Mouse (Mus musculus): ENCODE measurements around the gene Hormad2. TPM values are rescaled to one million over a fixed set of nuclear protein-coding genes. Genes with fewer than 3 reads are reported as not detected.

Gene Hormad2
- polyA plus RNA-seq, 1 experiment, result 15.3 TPM

- Histone ChIP-seq H3K27me3 (ENCODE audit: control insufficient read depth, insufficient read depth, low read length) (no peaks in the 10 kb centered on the region), H3K36me3 (ENCODE audit: control insufficient read depth, insufficient read depth, low read length) (no peaks in the 10 kb centered on the region), H3K4me1 (ENCODE audit: control insufficient read depth, insufficient read depth, low read length) (peaks cover 8% of the 10 kb centered on the region), H3K4me3 (ENCODE audit: control insufficient read depth, low read depth, low read length) (no peak overlapping the region), H3K27ac (ENCODE audit: control insufficient read depth, insufficient read depth, low read depth, low read length) (no peak overlapping the region)
- TF ChIP-seq CTCF (IDR thresholded peaks at IDR 0.05; ENCODE audit: control insufficient read depth, insufficient read depth, insufficient replicate concordance, low read depth, low read length) (no peak), POLR2A (IDR thresholded peaks at IDR 0.05; ENCODE audit: control insufficient read depth, low read depth, low read length) (no peak)
Observed at GRCm38 (mm10) chr11:4464616-4465015, 23.7 kb upstream of the Hormad2 start.

GRCm38 (mm10) chr11:4464186-4464585 is 23.3 kb upstream of the Hormad2 start:
- Histone ChIP-seq H3K36me3 (ENCODE audit: control insufficient read depth, insufficient read depth, low read length) (no peaks in the 10 kb centered on the region), H3K4me3 (ENCODE audit: control insufficient read depth, low read depth, low read length) (no peak overlapping the region), H3K4me1 (ENCODE audit: control insufficient read depth, insufficient read depth, low read length) (peaks cover 8% of the 10 kb centered on the region), H3K27me3 (ENCODE audit: control insufficient read depth, insufficient read depth, low read length) (no peaks in the 10 kb centered on the region), H3K27ac (ENCODE audit: control insufficient read depth, insufficient read depth, low read depth, low read length) (no peak overlapping the region)
- TF ChIP-seq CTCF (IDR thresholded peaks at IDR 0.05; ENCODE audit: control insufficient read depth, insufficient read depth, insufficient replicate concordance, low read depth, low read length), result no peak
- TF ChIP-seq POLR2A (IDR thresholded peaks at IDR 0.05; ENCODE audit: control insufficient read depth, low read depth, low read length), result no peak

DNA sequence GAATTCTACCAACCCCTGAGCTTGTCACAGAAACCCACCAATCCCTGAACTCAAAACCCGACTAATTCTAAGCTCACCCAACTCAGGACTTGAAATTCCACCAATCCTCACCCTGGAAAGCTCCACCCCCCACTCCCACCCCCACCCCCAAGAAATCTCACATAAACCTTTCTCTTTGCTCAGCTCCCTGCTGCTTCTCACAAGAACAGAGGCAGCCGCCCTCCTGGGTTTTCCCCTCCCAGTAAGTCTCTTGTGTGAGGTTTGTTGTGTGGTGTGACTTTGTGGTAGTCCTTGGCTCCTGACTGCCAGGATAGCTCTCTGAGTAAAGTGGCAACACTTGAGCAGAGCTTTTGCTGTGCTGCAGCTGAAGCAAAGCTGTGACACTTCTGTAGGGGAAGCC is 22.0 kb upstream of the Hormad2 start:
- no peak overlapping the region for H3K27ac ChIP-seq (ENCODE audit: control insufficient read depth, insufficient read depth, low read depth, low read length)
- no peaks in the 10 kb centered on the region for H3K27me3 ChIP-seq (ENCODE audit: control insufficient read depth, insufficient read depth, low read length)
- H3K36me3 ChIP-seq (ENCODE audit: control insufficient read depth, insufficient read depth, low read length), result no peaks in the 10 kb centered on the region
- no peak overlapping the region for H3K4me3 ChIP-seq (ENCODE audit: control insufficient read depth, low read depth, low read length)
- TF ChIP-seq POLR2A (IDR thresholded peaks at IDR 0.05; ENCODE audit: control insufficient read depth, low read depth, low read length), result no peak
- TF ChIP-seq CTCF (IDR thresholded peaks at IDR 0.05; ENCODE audit: control insufficient read depth, insufficient read depth, insufficient replicate concordance, low read depth, low read length), result no peak
- peaks cover 8% of the 10 kb centered on the region for H3K4me1 ChIP-seq (ENCODE audit: control insufficient read depth, insufficient read depth, low read length)

DNA sequence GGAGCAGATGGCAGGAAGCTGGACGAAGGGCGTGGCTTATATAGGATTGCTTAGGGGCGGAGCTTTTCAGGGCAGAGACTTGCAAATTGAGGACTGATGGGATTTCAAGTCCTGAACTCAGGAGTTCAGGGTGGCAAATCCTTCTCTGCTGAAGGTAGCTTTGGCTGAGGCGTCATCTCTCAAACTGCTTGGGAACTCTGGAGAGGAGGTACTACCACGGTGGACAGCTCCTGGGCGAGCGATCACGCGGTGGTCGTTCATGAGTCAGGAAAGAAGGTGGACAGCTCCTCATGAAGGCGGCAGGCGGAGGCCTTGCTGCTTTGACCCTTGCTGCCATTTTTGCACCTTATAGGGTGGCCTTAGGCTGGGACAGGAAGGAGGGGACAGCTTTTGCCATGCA is 20.2 kb upstream of the Hormad2 start:
- no peaks in the 10 kb centered on the region for H3K36me3 ChIP-seq (ENCODE audit: control insufficient read depth, insufficient read depth, low read length)
- no peak overlapping the region for H3K27ac ChIP-seq (ENCODE audit: control insufficient read depth, insufficient read depth, low read depth, low read length)
- H3K4me3 ChIP-seq (ENCODE audit: control insufficient read depth, low read depth, low read length), result peak overlapping the region; percentile 36
- TF ChIP-seq CTCF (IDR thresholded peaks at IDR 0.05; ENCODE audit: control insufficient read depth, insufficient read depth, insufficient replicate concordance, low read depth, low read length) (no peak), POLR2A (IDR thresholded peaks at IDR 0.05; ENCODE audit: control insufficient read depth, low read depth, low read length) (no peak)
- no peaks in the 10 kb centered on the region for H3K27me3 ChIP-seq (ENCODE audit: control insufficient read depth, insufficient read depth, low read length)
- H3K4me1 ChIP-seq (ENCODE audit: control insufficient read depth, insufficient read depth, low read length), result peaks cover 8% of the 10 kb centered on the region

- no peak overlapping the region for H3K27ac ChIP-seq (ENCODE audit: control insufficient read depth, insufficient read depth, low read depth, low read length)
Observed at GRCm38 (mm10) chr11:4460615-4461014, 19.7 kb upstream of the Hormad2 start.

DNA sequence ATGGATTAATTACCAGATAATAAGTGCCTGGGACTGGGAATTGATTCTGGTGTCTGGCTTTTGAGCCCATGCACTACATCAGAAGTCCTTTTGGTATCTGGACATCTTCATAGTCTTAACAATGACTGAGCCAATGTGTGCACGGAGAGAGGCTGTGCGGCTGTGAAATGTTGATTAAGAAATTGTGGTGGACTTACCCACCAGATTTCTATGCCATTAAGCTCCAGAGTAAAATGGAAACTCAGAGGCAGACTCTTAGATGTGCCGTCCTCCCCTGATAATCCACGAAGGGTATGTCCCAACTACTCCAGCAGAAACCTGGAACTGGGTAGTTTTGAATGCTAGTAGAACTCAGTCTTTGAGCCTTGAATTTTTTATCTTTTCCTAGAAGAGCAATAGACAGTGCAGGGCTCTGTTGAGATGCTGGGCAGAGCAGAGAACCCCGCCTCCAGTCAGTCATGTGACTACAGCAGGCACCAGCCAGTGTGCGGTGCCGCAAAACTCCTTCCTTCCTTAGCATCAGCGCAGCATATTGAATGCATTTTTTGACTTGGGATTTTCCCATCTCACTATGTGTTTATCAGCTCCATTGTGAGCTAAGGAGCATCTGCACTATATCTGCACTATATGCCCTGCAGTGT is 14.1 kb upstream of the Hormad2 start:
- Histone ChIP-seq H3K27ac (ENCODE audit: control insufficient read depth, insufficient read depth, low read depth, low read length) (no peak overlapping the region), H3K36me3 (ENCODE audit: control insufficient read depth, insufficient read depth, low read length) (no peaks in the 10 kb centered on the region), H3K4me1 (ENCODE audit: control insufficient read depth, insufficient read depth, low read length) (no peaks in the 10 kb centered on the region), H3K27me3 (ENCODE audit: control insufficient read depth, insufficient read depth, low read length) (no peaks in the 10 kb centered on the region), H3K4me3 (ENCODE audit: control insufficient read depth, low read depth, low read length) (no peak overlapping the region)
- TF ChIP-seq POLR2A (IDR thresholded peaks at IDR 0.05; ENCODE audit: control insufficient read depth, low read depth, low read length) (no peak), CTCF (IDR thresholded peaks at IDR 0.05; ENCODE audit: control insufficient read depth, insufficient read depth, insufficient replicate concordance, low read depth, low read length) (no peak)

More at GRCm38 (mm10) chr11:4460615-4461014, 19.7 kb upstream of the Hormad2 start:
- H3K4me1 ChIP-seq (ENCODE audit: control insufficient read depth, insufficient read depth, low read length), result peaks cover 8% of the 10 kb centered on the region
- H3K4me3 ChIP-seq (ENCODE audit: control insufficient read depth, low read depth, low read length), result no peak overlapping the region
- TF ChIP-seq CTCF (IDR thresholded peaks at IDR 0.05; ENCODE audit: control insufficient read depth, insufficient read depth, insufficient replicate concordance, low read depth, low read length) (no peak), POLR2A (IDR thresholded peaks at IDR 0.05; ENCODE audit: control insufficient read depth, low read depth, low read length) (no peak)
- H3K27me3 ChIP-seq (ENCODE audit: control insufficient read depth, insufficient read depth, low read length), result no peaks in the 10 kb centered on the region
- H3K36me3 ChIP-seq (ENCODE audit: control insufficient read depth, insufficient read depth, low read length), result no peaks in the 10 kb centered on the region

- Histone ChIP-seq H3K4me3 (ENCODE audit: control insufficient read depth, low read depth, low read length) (no peak overlapping the region), H3K27me3 (ENCODE audit: control insufficient read depth, insufficient read depth, low read length) (no peaks in the 10 kb centered on the region), H3K36me3 (ENCODE audit: control insufficient read depth, insufficient read depth, low read length) (no peaks in the 10 kb centered on the region), H3K27ac (ENCODE audit: control insufficient read depth, insufficient read depth, low read depth, low read length) (no peak overlapping the region), H3K4me1 (ENCODE audit: control insufficient read depth, insufficient read depth, low read length) (no peaks in the 10 kb centered on the region)
- no peak for TF ChIP-seq CTCF (IDR thresholded peaks at IDR 0.05; ENCODE audit: control insufficient read depth, insufficient read depth, insufficient replicate concordance, low read depth, low read length)
- no peak for TF ChIP-seq POLR2A (IDR thresholded peaks at IDR 0.05; ENCODE audit: control insufficient read depth, low read depth, low read length)
Observed at GRCm38 (mm10) chr11:4452467-4453184, 11.7 kb upstream of the Hormad2 start.

Data from testis, adult 2 months (tissue).